Mouse (Mus musculus) lung, postnatal 36 days (tissue): Measurements from ENCODE around the gene Fam57b.
A peak's percentile ranks its signal among the peaks of the same experiment; 100 is the strongest.
"Not testable (repeated sequence)": the region's sequence is repeated elsewhere in the genome, so short reads cannot be mapped to it uniquely, and the experiment has no call there.

Experiments used
- DNase-seq: peaks from one replicate; pipeline ENCODE4 v3.0.0; 2022; ENCODE audit warnings: mixed read lengths

The Fam57b gene

GRCm38 (mm10) chr7:126779101-126779500 lies 18.4 kb upstream of the Fam57b start:
- DNase-seq, result not testable (repeated sequence)

- DNase-seq, result peak; percentile 91
Observed at GRCm38 (mm10) chr7:126779983-126780970, 17.2 kb upstream of the Fam57b start.

- DNase-seq, result no peak
Observed at GRCm38 (mm10) chr7:126780971-126781635, 16.4 kb upstream of the Fam57b start, which contains the start of gene Tbx6. TSS of gene Tbx6 (plus strand) at chr7:126781483.

GRCm38 (mm10) chr7:126781661-126782370 lies 15.7 kb upstream of the Fam57b start:
- DNase-seq, result no peak

GRCm38 (mm10) chr7:126782693-126783092 lies 14.8 kb upstream of the Fam57b start:
- no peak for DNase-seq

- DNase-seq, result no peak
Observed at GRCm38 (mm10) chr7:126784469-126784868, 13.0 kb upstream of the Fam57b start.

- DNase-seq, result no peak
Observed at GRCm38 (mm10) chr7:126785056-126785455, 12.4 kb upstream of the Fam57b start.

- DNase-seq, result no peak
Observed at GRCm38 (mm10) chr7:126786142-126786541, 11.3 kb upstream of the Fam57b start.

- no peak for DNase-seq
Observed at GRCm38 (mm10) chr7:126789141-126789540, 8.3 kb upstream of the Fam57b start.

GRCm38 (mm10) chr7:126791851-126792720 lies 5.4 kb upstream of the Fam57b start, which contains the start of gene Ppp4c:
TSS of gene Ppp4c (minus strand) at chr7:126792496.
- DNase-seq, result peak; percentile 99

GRCm38 (mm10) chr7:126792721-126793443 lies 4.6 kb upstream of the Fam57b start:
- no peak for DNase-seq

GRCm38 (mm10) chr7:126793456-126794270 lies 3.8 kb upstream of the Fam57b start:
- no peak for DNase-seq

GRCm38 (mm10) chr7:126794271-126794605 lies 3.2 kb upstream of the Fam57b start:
- DNase-seq, result no peak

GRCm38 (mm10) chr7:126795387-126796317 lies 1.8 kb upstream of the Fam57b start:
- DNase-seq, result no peak

- DNase-seq, result peak; percentile 38
Observed at GRCm38 (mm10) chr7:126796350-126796932, 1.0 kb upstream of the Fam57b start.

- DNase-seq, result no peak
Observed at GRCm38 (mm10) chr7:126798127-126799049, 920 bp downstream of the Fam57b start.

- DNase-seq, result peak; percentile 99
Observed at GRCm38 (mm10) chr7:126799050-126799467, 1.6 kb downstream of the Fam57b start.
